Mouse (Mus musculus) bone marrow, adult 2 months (tissue): ENCODE data around the gene Heyl. TPM values are rescaled to one million over a fixed set of nuclear protein-coding genes. Genes with fewer than 3 reads are reported as not detected.
"Not testable (repeated sequence)": the region's sequence is repeated elsewhere in the genome, so short reads cannot be mapped to it uniquely, and the experiment has no call there.

Experiments used
- H3K27ac ChIP-seq: fragments of 200-500 bp; 2 replicates; pipeline ENCODE4 v1.5.1; 2012; ENCODE audit warnings: low read depth, mild to moderate bottlenecking, control low read depth, inconsistent platforms, low read length; ENCODE audit not compliant: control insufficient read depth, poor library complexity, insufficient read depth
- H3K4me1 ChIP-seq: fragments of 200-500 bp; 2 replicates; pipeline ENCODE4 v1.6.1; 2011; ENCODE audit warnings: low read length; ENCODE audit not compliant: control insufficient read depth, insufficient read depth
- H3K4me3 ChIP-seq: fragments of 200-500 bp; replicated peaks from 2 replicates; pipeline ENCODE3; 2011; ENCODE audit warnings: mild to moderate bottlenecking, low read depth, low read length, control low read depth; ENCODE audit not compliant: control insufficient read depth
- CTCF ChIP-seq: fragments of 200-500 bp; IDR thresholded peaks from 2 replicates; pipeline ENCODE4 v1.5.1; 2011; ENCODE audit warnings: low read length, control low read depth; ENCODE audit not compliant: control insufficient read depth, insufficient read depth
- POLR2A ChIP-seq: fragments of 200-500 bp; IDR thresholded peaks from 2 replicates; pipeline ENCODE4 v1.6.1; 2011; ENCODE audit warnings: low read depth, mild to moderate bottlenecking, control low read depth, low read length, borderline replicate concordance; ENCODE audit not compliant: control insufficient read depth
- WGBS: fragments of 180-500 bp; shearing (Covaris S2); methylation state at CpG from one replicate; pipeline ENCODE4 v1.1.7; 2018; 5-methylcytosine and 5-hydroxymethylcytosine counted together
- polyA plus RNA-seq: library from polyadenylated mRNA; stranded (reverse); fragments of >200 nt; gene quantifications from 2 replicates; pipeline ENCODE4 v1.2.4, GENCODE M21; 2011; ENCODE audit warnings: low replicate concordance; ENCODE audit not compliant: missing spikeins, insufficient read depth, insufficient read length

Gene Heyl
- polyA plus RNA-seq, 1 experiment: 0.77 TPM

- H3K27ac ChIP-seq: no peak overlapping the region
- no peak for TF ChIP-seq POLR2A
- TF ChIP-seq CTCF: no peak
- 14% methylated on average over 8 of the region's 8 CpGs for WGBS
These were observed 26.9 kb downstream of the Heyl start for GRCm38 (mm10) chr4:123260071-123260746.

GRCm38 (mm10) chr4:123261721-123262401 is 28.5 kb downstream of the Heyl start, which contains the start of gene Pabpc4:
TSS of gene Pabpc4 (plus strand) at chr4:123262351.
- 57% methylated on average over 5 of the region's 5 CpGs for WGBS
- no peak for TF ChIP-seq POLR2A
- no peak for TF ChIP-seq CTCF

More at GRCm38 (mm10) chr4:123260071-123260746, 26.9 kb downstream of the Heyl start:
- no peak overlapping the region for H3K4me3 ChIP-seq
- H3K4me1 ChIP-seq: no peaks in the 10 kb centered on the region

DNA sequence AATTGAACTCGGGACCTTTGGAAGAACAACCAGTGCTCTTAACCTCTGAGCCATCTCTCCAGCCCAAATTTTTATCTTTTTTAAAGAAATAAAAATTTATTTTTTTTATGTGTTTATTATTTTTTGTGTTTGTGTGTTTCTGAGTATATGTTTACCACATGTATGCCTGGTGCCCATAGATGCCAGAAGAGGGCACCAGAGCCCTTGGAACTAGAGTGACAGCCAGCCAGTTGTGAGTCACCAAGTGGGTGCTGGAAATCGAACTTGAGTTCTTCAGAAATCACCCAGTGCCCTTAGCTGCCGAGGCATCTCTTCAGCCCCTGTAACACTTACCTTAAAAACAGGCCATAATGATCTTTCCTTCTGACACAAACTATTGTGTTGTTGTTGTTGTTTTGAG is 37.7 kb downstream of the Heyl start:
- no peaks in the 10 kb centered on the region for H3K4me1 ChIP-seq
- no peak overlapping the region for H3K4me3 ChIP-seq
- TF ChIP-seq CTCF (0 out of 2 replicates have a peak, but pooled peaks have one; percentile 16), POLR2A (no peak)
- H3K27ac ChIP-seq: no peak overlapping the region
- 74% methylated on average over 3 of the region's 3 CpGs for WGBS

More at GRCm38 (mm10) chr4:123261721-123262401, 28.5 kb downstream of the Heyl start, which contains the start of gene Pabpc4:
- Histone ChIP-seq H3K4me3 (no peak within 1 kb of the TSS), H3K4me1 (no peaks in the 10 kb centered on the region), H3K27ac (no peak within 1 kb of the TSS)

DNA sequence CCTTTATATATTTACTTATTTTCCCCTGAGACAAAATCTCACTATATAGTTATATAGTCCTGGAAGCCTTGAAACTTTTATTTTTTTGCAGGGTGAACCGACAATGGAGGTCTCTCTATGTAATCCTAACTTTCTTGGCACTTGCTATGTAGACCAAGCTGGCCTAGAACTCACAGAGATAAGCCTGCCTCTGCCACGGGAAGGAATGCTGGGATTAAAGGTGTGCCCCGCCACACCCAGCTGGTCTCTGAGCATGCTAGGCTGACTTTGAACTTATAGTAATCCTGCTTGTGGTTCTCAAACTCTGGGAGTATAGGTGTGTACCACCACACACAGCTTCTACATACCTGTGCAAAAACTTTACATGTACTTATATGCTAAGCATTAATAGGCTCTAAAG is 46.8 kb downstream of the Heyl start:
- Histone ChIP-seq H3K27ac (no peak overlapping the region), H3K4me1 (no peaks in the 10 kb centered on the region; the same call in 1 of the 2 replicates), H3K4me3 (no peak overlapping the region)
- WGBS: 63% methylated on average over 3 of the region's 3 CpGs
- TF ChIP-seq POLR2A (no peak), CTCF (no peak)

GRCm38 (mm10) chr4:123282500-123282899 is 49.1 kb downstream of the Heyl start:
- TF ChIP-seq CTCF (peak; percentile 85), POLR2A (peak; percentile 74; the same call in 1 of the 2 replicates)
- Histone ChIP-seq H3K4me3 (peak overlapping the region; percentile 54), H3K27ac (peak overlapping the region; percentile 79), H3K4me1 (peaks cover under 1% of the 10 kb centered on the region)
- WGBS: under 1% methylated on average over 25 of the region's 25 CpGs

DNA sequence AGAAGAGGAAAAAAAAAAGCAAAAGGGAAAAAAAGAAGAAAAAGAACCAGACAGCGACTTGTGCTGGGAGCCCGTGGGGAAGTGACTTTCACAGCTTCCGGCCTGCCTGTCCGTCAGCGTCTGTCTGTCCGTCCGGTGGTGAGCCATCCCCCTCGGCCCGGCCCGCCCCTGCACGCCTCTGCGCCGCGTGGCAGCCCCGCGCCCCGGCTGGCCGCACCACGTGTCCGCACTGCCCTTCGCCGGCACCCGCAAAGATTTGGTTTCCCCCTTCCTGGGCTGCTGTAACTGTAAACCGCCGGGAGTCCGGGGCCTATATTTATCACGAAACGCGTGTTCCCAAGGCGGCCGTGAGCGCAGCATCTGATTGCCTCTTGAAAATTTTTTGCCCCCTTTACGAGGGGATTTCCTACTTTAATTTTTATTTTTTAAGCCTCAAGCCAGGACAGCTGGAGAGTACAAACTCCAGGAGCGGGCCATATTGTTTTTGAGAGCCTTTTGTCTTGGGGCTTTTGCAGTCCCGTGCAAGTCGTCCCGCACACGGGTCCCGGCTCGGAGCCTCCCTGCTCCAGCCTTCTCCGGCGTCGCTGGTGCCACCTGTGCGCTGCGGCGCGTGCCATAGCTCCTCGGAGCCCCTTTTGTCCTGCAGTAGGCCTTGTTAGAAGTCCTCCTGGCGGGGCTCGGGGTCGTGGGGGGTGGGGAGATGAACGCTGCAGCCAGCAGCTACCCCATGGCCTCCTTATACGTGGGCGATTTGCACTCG is 49.7 kb downstream of the Heyl start:
- H3K27ac ChIP-seq, H3K4me1 ChIP-seq: not testable (repeated sequence)
- peak overlapping the region; percentile 54 for H3K4me3 ChIP-seq
- WGBS: under 1% methylated on average over 53 of the region's 55 CpGs

- WGBS: under 1% methylated on average over 14 of the region's 15 CpGs
- peak overlapping the region; percentile 95 for H3K4me3 ChIP-seq
- not testable (repeated sequence) for H3K4me1 ChIP-seq
- H3K27ac ChIP-seq: peak overlapping the region; percentile 82
These were observed 50.3 kb downstream of the Heyl start for GRCm38 (mm10) chr4:123283675-123284064.
